Mouse (Mus musculus) c-Kit-positive CD71-positive TER-119-positive erythroid progenitor cells, embryonic 14.5 days (primary cell): Measurements from ENCODE around the gene Klhl7.
"Not testable (repeated sequence)": the region's sequence is repeated elsewhere in the genome, so short reads cannot be mapped to it uniquely, and the experiment has no call there.

Experiments
- DNase-seq: peaks from one replicate; pipeline ENCODE4 v3.0.0-alpha.2; 2013; ENCODE audit warnings: low spot score

The Klhl7 gene

GRCm38 (mm10) chr5:24095393-24095792, 5.0 kb upstream of the Klhl7 start:
- DNase-seq, result no peak

GRCm38 (mm10) chr5:24095881-24096280, 4.5 kb upstream of the Klhl7 start:
- no peak for DNase-seq

- peak; percentile 87 for DNase-seq
These were observed 456 bp downstream of the Klhl7 start for GRCm38 (mm10) chr5:24100810-24101311.

- DNase-seq, result no peak
These were observed 1.2 kb downstream of the Klhl7 start for GRCm38 (mm10) chr5:24101446-24102140.

GRCm38 (mm10) chr5:24103235-24103634, 2.8 kb downstream of the Klhl7 start:
- DNase-seq, result not testable (repeated sequence)

- DNase-seq, result no peak
These were observed 3.4 kb downstream of the Klhl7 start for GRCm38 (mm10) chr5:24103841-24104240.

- DNase-seq, result no peak
These were observed 6.8 kb downstream of the Klhl7 start for GRCm38 (mm10) chr5:24107071-24107739.

- DNase-seq, result no peak
These were observed 7.3 kb downstream of the Klhl7 start for GRCm38 (mm10) chr5:24107740-24108098.

- DNase-seq, result no peak
These were observed 9.7 kb downstream of the Klhl7 start for GRCm38 (mm10) chr5:24110068-24110467.

GRCm38 (mm10) chr5:24112116-24112903, 11.9 kb downstream of the Klhl7 start:
- no peak for DNase-seq

GRCm38 (mm10) chr5:24122221-24122620, 21.8 kb downstream of the Klhl7 start:
- no peak for DNase-seq

- DNase-seq, result no peak
These were observed 23.8 kb downstream of the Klhl7 start for GRCm38 (mm10) chr5:24124175-24124574.

GRCm38 (mm10) chr5:24124579-24125276, 24.3 kb downstream of the Klhl7 start:
- no peak for DNase-seq

- no peak for DNase-seq
These were observed 25.7 kb downstream of the Klhl7 start for GRCm38 (mm10) chr5:24125910-24126636.

- DNase-seq, result no peak
These were observed 26.6 kb downstream of the Klhl7 start for GRCm38 (mm10) chr5:24126967-24127366.

- DNase-seq, result no peak
These were observed 46.6 kb downstream of the Klhl7 start for GRCm38 (mm10) chr5:24146964-24147363.

GRCm38 (mm10) chr5:24152199-24152598, 51.8 kb downstream of the Klhl7 start:
- no peak for DNase-seq

GRCm38 (mm10) chr5:24156774-24157173, 56.4 kb downstream of the Klhl7 start:
- DNase-seq, result no peak

GRCm38 (mm10) chr5:24164789-24165445, 64.5 kb downstream of the Klhl7 start, which contains the start of gene Nupl2:
Nupl2 (plus strand) TSS chr5:24164963.
- DNase-seq, result peak; percentile 92

- no peak for DNase-seq
These were observed 66.9 kb downstream of the Klhl7 start for GRCm38 (mm10) chr5:24167263-24167662.

GRCm38 (mm10) chr5:24169881-24170280, 69.5 kb downstream of the Klhl7 start:
- DNase-seq, result no peak
